Mouse (Mus musculus): Measurements from ENCODE around the gene Zbtb1.
A peak's percentile ranks its signal among the peaks of the same experiment; 100 is the strongest.

Zbtb1 gene

DNA sequence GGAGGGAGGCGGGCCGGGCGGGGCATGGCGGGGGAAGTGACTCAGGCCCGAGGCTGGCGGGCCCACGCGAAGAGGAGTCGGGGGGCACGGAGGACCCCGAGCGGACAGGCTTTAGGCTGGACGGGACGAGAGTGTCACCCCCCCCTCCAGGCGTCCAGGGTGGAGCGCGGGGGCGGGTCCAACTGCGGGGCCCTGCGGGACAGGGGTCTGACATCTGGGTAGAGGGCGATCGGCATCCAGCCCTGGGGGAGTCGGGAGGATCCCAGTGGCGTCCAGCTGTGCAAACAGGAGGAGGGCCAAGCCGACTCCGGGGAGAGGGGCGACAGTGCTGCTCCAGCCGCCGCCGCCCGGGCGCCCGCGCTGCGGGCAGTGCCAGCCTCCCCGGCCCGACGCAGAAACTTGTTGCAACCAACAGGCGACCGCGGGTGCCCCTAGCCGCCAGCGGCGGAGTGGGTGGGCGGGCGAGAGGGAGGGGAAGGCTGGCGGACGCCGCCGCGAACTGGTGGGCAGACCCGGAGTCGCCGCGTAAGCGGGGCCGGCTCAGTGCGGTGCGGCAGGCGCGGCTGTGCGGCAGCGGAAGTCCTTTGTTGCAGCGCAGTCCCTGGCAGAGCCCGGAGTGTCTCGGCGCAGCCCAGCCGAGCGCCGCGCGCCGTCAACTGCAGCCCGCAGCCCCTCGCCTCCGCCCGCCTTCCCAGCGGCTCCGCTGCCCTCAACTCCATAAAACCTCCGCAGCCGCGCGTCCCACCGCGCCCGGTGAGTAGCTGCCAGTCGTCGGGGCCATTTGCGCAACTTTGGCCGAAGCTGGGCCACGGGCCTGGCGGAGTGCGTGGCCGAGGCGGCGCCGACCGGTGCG, at the start of gene Zbtb1:
TSS of gene Zbtb1 (plus strand) at position 289 of the 853 bp plus-strand sequence.
- peak; percentile 70 to 81 for DNase-seq

DNA sequence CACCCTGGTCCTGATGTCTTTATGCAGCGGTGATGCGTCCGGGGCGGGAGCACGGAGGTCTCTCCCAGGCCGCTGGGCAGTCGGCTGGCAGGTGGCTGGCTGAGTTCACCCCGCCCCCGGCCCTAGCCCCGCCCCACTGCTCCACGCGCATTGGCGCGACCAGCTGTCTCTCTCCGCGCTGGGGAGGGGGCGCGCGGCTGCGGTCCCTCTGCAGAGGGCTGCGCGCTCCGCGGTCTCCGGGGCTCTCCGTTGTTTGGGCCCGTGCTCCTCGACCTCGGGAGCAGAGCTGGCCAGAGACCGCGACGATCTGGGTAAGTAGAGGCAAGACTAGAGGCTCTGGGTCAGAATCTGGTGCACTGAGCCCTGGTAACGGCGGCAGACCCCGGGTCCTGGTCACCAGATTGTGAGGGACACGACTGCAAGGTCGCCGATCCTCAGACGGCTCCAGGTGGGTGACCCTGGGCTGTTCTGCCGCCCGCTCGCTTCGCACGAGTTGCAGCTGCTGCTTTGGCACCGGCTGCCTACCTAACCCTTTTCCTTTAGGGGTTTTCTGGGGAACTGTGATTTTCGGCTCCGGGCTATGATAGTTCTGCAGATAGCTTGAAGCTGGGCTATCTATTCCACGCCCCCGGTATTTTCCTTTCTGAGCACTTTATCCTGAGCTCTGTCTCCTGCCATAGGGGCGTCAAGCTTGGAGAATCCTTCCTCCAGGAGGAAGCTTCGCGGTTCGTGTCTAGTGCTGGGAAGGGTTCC, 45.2 kb upstream of the Zbtb1 start, which contains the start of gene Akap5:
TSS of gene Akap5 (plus strand) at position 213 of the 753 bp plus-strand sequence.
- peak; percentile 27 to 53 for DNase-seq

DNA sequence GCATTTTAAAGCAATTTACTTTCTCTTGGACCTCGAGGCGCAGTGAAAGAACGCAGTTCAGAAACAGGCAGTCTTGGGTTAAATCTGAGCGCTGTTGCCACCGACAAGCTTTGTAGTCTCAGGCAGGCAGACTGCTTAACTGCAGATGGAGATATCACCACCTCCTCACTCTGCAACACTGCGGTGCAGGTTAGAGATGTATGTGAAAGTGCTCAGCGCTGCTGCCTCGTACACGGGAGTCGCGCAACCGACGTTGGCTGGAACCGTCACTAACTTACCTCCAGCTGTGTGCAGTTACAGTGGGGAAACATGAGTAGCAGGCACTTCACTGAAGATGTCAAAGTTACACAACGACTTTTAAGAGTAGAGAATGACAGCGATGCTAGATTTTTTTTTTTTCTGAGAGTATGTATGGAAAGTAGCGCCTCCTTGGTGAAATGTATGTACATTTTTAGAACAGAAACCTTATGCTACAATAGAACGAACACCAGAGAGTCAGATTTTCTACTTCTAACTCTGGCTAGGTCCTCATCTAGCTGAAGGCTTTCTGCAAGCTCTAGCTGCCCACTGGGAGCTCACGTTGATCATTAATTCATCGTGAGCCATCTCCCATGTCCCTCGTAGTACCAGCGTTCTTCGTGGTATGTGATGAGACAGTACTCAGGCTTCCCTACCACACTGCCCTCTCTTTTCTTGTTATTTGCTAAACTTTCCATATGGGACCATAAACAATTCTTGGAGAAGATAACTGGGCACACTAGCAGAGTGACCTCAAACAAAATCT, 43.4 kb upstream of the Zbtb1 start:
- no peak for DNase-seq

DNA sequence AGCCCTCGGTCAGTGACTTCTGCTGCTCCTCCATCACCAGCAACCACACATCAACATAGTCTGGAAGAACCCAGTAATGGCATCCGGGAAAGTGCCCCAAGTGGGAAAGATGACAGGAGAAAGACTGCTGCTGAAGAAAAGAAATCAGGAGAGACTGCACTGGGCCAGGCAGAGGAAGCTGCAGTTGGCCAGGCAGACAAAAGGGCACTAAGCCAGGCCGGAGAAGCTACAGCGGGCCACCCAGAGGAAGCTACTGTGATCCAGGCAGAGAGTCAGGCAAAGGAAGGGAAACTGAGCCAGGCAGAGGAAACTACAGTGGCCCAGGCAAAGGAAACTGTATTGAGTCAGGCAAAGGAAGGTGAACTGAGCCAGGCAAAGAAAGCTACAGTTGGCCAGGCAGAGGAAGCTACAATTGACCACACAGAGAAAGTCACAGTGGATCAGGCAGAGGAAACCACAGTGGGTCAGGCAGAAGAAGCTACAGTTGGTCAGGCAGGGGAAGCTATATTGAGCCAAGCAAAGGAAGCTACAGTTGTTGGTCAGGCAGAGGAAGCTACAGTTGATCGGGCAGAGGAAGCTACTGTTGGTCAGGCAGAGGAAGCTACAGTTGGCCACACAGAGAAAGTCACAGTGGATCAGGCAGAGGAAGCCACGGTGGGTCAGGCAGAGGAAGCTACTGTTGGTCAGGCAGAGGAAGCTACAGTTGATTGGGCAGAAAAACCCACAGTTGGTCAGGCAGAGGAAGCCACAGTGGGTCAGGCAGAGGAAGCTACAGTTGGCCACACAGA, 41.3 kb upstream of the Zbtb1 start:
- no peak for DNase-seq

DNA sequence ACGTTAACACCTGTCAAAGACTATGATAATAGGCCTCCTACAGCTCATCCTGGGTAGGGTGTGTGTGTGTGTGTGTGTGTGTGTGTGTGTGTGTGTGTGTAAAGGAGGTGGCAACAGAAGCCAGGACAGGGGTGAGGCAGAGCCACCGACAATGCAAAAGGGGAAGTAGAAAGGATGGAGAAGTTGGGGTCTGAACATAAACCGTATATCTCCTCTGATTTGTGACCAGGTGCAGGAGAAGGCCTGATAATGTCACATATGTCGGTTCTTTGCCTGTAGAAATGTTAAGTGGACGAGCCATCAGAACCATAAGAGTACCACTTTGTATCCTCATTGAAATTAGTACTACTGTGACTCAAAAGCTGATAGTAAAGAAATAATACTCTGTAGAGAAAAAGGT, 36.4 kb upstream of the Zbtb1 start:
- DNase-seq, result no peak

DNA sequence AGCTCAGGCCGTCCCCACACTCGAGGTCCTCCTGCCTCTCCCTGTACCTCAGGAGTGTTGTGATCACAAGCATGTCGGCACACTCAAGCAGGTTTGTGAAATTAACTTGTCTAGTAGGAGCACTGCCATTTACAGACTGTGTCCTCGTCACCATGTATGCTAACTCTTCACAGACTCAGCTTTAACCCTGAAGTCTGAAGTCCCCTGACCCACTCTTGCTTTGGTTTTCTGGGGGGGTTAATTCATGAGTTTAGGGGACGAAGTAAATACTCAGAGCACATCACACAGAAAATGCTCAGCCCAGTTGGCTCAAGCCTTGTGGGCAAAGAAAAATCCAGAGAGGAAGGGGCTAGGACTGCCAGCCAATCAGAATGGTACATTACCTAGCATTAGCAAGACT, 34.4 kb upstream of the Zbtb1 start:
- DNase-seq, result no peak

DNA sequence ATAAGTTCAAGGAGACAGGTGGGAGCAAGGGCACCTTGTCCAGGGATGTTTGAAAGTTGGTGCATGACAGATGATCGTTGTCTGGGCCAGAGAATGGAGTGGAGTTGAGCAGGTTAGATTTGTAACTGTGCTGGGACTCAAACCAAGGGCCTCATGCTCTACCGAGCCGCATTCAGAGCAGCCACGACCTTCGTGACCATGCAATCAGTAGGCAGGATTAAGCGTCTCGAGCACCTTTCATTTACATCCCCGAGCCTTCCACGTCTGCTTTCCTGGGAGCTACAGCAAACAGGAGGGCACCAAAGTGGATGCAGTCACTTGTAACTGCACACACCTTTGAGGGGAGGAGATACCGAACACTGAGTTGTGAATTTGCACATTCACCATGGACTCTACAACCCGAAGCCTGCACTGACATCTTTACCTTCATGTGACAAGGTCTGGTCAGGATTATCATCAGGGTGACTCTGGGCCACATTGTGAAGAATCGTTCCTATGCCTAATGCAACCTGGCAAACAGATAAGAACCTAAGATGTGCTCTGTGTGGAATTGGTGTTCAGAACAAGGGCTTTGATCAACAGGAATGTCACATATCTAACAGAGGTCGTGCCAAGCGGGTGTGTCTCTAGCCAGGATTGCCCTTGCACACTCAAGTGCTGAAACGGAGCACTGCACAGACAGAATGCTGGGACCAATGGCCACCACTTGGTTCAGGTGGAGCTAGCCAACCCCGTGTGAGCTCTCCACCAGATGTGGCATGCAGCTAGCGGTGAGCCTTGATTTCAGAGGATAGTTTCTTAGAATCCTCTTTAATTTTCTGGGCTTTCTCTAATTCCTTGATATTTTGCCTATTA, 33.7 kb upstream of the Zbtb1 start:
- no peak for DNase-seq

DNA sequence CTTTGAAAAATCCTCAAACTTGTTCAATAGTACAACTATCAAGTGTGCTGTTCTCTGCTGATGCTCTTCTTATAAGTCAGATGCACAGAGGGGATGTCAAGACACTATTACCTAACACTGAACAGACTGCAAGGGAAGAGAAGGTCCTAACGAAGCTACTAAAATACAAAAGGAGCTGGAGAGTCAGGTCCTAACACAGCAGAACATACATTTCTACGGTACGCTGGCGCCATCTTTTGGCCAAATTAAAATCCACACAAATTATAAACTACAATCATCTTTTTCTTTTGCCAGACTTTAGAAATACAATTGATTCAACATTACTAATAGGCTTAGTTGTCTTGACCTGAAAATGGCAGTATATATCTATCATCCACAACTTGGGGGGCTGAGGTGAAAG, 29.0 kb upstream of the Zbtb1 start:
- DNase-seq, result peak; percentile 60 to 75

DNA sequence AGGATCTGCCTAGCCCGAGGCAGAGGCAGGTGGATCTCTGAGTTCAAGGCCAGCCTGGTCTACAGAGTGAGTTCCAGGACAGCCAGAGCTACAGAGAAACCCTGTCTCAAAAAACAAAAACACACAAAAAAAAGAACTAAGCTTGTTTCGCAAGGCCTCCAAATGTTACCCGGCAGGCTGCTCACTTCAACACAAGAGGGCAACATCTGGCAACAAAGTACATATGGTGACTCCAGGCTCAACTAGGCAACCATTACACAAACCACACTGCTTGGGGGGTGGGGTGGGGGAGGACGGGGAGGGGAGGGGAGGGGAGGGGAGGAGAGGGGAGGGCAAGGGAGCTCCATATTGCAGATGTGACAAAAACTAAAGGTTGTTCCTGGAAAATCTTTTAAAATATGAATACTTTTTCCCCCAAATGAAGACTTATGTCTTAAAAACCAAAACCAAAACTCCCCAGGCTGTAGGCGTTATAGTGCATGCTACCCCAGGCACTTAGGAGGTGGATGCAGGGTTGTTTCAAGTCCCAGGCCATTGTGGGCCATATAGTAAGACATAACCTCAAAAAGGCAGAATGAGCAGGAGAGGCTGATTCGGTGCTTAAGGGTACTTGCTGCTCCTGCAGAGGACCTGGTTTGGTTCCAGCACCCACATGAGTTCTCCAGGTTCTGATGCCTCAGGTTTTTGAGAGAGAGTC, 24.2 kb upstream of the Zbtb1 start:
- no peak for DNase-seq

DNA sequence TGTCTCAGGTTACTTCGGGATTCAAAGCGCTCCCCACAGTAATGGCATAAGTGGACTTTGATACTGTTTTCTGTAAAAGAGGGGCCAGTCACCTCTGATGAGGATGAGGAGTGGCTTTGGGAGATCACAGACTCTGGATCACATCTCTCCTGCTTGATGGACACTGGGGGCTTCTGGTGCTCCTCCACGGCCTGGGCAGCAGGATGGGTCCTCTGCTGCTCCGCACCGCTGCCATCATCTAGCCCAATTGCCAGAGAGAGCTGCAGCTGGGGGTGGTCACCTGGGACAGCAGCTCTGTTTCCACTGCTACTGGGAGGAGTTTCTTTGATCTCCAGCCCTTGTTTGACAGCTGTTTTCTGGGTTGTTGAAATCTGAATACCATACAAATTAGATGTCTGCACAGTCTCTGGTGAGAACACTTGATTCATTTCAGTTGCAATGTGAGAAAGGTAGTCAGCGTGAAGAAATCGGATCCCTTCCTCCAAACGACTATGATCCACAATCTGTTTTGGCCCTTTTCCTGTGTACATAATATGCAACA, 20.3 kb upstream of the Zbtb1 start:
- DNase-seq, result no peak

DNA sequence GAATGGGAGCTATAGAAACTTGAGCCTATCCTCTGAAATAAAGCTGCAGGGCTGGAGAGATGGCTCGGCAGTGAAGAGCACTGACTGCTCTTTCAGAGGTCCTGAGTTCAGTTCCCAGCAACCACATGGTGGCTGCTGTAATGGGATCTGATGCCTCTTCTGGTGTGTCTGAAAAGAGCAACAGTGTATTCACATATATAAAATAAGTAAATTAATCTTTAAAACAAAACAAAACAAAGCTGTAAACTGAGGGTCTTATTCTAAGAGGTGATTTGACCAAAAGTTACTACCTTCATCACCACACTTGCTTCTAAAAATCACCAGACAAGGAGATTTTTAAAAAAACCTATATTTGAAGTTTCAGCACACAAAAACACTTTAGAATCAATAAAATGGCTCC, 9.2 kb upstream of the Zbtb1 start:
- DNase-seq, result no peak

DNA sequence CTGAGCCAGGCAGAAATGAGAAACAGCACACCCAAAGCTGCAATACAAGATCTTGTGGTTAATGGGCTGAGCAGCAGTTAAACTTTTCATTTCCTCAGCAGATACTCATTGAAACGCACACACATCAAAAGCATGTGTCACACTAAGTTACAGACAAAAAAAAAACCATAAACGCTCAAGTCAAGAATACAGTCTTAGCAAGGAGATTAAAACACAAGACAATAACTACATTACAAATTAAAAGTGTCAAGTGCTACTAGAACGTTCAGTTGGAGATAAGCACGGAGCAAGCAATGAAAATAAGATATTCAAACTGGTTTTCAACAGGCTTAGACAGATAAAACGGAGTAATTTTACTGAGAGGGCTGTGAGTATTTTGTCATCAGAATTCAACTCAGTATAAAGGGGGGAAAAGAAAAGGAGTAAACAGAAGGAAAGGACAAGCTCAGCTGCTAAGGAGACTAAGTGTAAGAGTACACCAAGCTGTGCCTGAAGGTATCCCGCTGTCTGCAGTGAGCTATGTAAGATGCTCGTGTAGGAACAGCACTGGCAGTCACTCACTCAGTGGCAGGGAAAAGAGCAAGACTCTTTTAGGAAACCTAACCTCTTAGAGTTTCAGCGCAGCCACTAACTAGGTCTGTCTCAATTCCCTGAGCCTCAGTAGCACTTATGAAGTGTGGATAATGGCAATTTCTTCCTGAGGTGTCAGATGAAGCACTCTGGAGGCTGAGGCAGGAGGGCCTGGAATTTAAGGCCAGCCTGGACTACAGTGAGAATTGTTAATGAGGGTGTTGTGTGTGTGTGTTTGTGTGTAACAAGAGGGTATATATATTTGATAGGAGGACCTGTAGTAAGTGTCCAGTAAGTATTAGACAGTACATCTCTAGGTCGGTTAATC, 8.4 kb upstream of the Zbtb1 start:
- no peak for DNase-seq

DNA sequence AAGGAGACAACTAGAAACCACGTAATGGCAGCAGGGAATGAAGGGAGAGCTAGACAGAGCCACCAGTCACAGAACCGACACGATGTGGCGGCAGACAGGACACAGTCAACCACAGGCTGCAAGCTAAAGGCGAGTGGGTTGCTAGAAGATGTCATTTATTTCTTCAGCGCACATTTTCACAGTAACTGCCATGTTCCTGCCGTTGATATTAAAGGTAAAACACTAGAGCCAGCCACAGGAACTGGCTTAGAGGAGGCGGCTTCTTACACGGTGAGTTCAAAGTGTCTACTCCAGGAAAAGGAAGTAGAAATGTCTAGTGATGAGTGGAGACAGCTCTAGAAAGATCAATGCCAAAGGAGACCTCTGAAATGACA, 7.8 kb upstream of the Zbtb1 start:
- no peak for DNase-seq

DNA sequence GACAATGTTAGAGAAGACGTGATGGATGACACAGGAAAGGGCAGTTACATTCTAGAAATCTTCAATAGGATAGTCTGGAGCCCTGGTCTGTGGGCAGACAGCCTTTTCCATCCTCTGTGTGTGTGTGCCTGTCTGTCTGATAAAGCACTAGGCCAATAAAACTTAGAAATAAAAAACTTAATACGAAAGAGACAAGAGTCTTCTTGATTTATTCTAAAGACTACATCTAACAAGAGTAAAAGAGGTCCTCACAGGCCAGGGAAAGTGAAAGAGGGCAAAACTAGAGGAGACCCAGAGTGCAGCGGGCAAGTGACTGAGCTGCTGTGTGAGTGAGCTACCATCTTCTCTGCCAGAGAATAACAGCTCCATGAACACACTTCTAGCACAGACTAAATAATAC, 3.8 kb upstream of the Zbtb1 start:
- DNase-seq, result no peak

DNA sequence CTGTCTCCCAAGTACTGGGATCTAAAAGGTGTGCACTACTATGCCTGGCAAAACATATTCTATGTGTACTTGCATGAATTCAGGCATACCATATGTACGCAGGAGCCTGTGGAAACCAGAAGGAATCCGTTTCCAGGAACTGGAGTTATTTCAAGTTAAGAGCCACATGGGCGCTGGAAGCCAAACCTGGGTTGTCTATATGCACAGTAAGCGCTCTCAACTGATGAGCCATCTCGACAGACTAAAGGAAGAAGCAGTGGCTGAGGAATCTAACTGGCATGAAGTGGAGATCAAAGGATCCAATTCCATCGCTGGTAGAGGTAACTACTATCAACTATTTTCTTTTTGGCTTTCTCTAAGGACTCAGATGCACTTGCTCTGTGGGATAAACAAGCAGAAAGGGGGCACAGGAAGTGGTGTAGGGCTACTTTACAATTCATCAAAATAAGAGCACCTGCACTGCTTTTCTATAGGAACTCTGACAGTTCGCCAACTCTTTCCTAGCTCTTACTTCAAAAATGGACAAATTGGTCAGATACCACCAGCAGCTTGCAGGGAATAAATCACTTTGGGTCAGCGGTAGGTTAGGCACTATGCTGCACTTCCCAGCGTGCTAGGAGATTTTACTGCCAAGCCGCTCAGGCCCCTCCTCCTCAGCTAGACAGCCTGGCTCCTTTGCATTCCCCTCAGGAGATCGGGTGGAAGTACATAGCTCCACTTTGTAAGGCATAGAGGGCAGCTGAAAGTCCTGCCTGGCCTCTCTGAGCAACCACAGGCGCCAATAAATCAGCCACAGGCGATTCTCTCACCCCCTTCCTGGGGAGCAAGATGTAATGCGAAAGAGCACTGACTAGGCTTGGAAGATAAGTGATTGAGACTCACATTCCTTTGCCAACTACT, 2.7 kb upstream of the Zbtb1 start:
- peak; percentile 41 to 56 for DNase-seq

DNA sequence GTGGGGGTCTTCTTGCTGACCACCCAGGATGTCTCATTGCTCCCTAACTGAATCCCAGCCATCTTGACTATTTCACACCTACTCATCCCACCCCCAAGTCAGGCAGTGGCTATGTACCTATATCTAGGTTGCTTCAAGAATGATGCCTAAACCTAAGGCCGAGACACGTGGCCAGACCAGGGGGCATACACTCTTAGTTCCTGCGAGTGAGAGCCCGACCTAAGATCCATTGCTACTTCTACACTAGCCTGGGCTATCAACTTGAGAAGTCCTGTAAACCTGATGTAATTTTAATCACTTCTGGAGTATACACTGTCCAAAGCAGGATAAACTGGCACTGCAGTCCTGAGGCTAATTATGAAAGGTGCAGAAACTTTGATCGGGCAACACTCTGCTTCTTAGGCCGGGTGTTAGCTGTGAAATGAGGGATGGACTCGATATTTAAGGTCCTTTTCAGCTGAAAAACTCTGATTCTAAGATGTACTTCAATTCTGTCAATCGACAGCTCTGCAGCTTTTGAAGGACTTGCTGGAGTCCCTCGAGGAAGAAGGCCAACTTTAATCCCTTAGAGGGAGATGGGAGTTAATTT, 1.8 kb upstream of the Zbtb1 start:
- DNase-seq, result peak in 1 of 2 experiments; percentile 28

DNA sequence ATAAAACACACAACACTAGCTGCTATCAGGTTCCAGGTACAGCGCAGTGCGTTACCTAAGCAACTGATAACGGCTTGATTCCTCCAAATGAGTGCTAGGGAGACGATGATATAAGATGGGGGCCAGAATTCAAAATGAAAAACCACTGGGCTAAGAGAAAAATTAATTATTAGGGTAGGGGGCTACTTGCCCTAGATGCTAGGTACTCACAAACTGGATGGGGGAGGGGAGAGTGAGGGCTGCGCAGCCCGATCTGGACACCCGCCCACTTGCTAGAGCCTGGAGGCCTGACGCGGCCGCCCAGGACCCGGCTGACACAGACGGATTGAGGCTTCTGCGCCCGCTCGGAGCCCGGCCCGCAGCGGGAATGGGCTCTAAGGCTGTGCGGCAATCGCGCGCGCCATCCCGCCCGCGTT, 1.3 kb upstream of the Zbtb1 start:
- DNase-seq, result peak in 1 of 2 experiments; percentile 59
